Mouse (Mus musculus) MEL (cell line): ENCODE data around the gene Lsr. TPM values are rescaled to one million over a fixed set of nuclear protein-coding genes. Genes with fewer than 3 reads are reported as not detected.

Experiments
- DNase-seq: peaks from one replicate; pipeline ENCODE4 v3.0.0; 2011; ENCODE audit warnings: low read depth, low spot score
- H3K27ac ChIP-seq: 2 replicates; pipeline ENCODE4 v1.5.1; 2012; ENCODE audit warnings: low read depth, mild to moderate bottlenecking, control low read depth, low read length, moderate library complexity; ENCODE audit not compliant: control insufficient read depth
- H3K27me3 ChIP-seq, 2 experiments: fragments of 150-350 bp in 1 of 2; sonication (generic) in 1 of 2; 2 replicates each; pipeline ENCODE4 v1.6.1; 2012; ENCODE audit warnings: low read length in 2 of 2, mild to moderate bottlenecking in 2 of 2, improper control_type of control experiment in 1 of 2, moderate library complexity in 1 of 2; ENCODE audit not compliant: insufficient read depth in 2 of 2, control insufficient read depth in 1 of 2
- H3K36me3 ChIP-seq, 2 experiments: 2 replicates each; pipeline ENCODE4 v1.6.1; 2012 to 2014; ENCODE audit warnings: low read length in 2 of 2, improper control_type of control experiment in 1 of 2, inconsistent platforms in 1 of 2, mild to moderate bottlenecking in 1 of 2; ENCODE audit not compliant: insufficient read depth in 2 of 2, control insufficient read depth in 1 of 2
- H3K4me1 ChIP-seq, 2 experiments: fragments of 150-350 bp in 1 of 2; sonication (generic) in 1 of 2; 2 replicates each; pipeline ENCODE4 v1.6.1; 2012; ENCODE audit warnings: low read length in 2 of 2, improper control_type of control experiment in 1 of 2, mild to moderate bottlenecking in 1 of 2; ENCODE audit not compliant: insufficient read depth in 2 of 2, control insufficient read depth in 1 of 2
- H3K4me3 ChIP-seq, 2 experiments: fragments of 150-350 bp in 1 of 2; sonication (generic) in 1 of 2; 2 replicates each; pipeline ENCODE4 v1.5.1; 2012; ENCODE audit warnings: low read depth in 2 of 2, low read length in 2 of 2, mild to moderate bottlenecking in 2 of 2, moderate library complexity in 2 of 2, control low read depth in 1 of 2, improper control_type of control experiment in 1 of 2; ENCODE audit not compliant: control insufficient read depth in 1 of 2, insufficient read depth in 1 of 2
- H3K79me2 ChIP-seq: 2 replicates; pipeline ENCODE4 v1.6.1; 2012; ENCODE audit warnings: mild to moderate bottlenecking, low read length, moderate library complexity; ENCODE audit not compliant: control insufficient read depth, poor library complexity, insufficient read depth
- H3K9ac ChIP-seq: 2 replicates; pipeline ENCODE4 v1.6.1; 2012; ENCODE audit warnings: low read depth, mild to moderate bottlenecking, control low read depth, low read length, moderate library complexity; ENCODE audit not compliant: control insufficient read depth, poor library complexity, severe bottlenecking
- H3K9me3 ChIP-seq: fragments of 150-350 bp; sonication (generic); replicated peaks from 2 replicates; pipeline ENCODE4 v1.6.1; 2012; ENCODE audit warnings: mild to moderate bottlenecking, low read length, improper control_type of control experiment, moderate library complexity; ENCODE audit not compliant: insufficient read depth
- CHD1 ChIP-seq: IDR thresholded peaks from 2 replicates; pipeline ENCODE4 v1.6.1; 2012; ENCODE audit warnings: low read depth, mild to moderate bottlenecking, inconsistent platforms, low read length, improper control_type of control experiment
- CHD2 ChIP-seq: IDR thresholded peaks from 2 replicates; pipeline ENCODE4 v1.6.1; 2011; ENCODE audit warnings: low read length, improper control_type of control experiment
- E2F4 ChIP-seq: IDR thresholded peaks from 2 replicates; pipeline ENCODE4 v1.6.1; 2011; ENCODE audit warnings: low read depth, low read length, improper control_type of control experiment, borderline replicate concordance
- EP300 ChIP-seq, 2 experiments: IDR thresholded peaks; 2 replicates each; pipeline ENCODE4 v1.6.1; 2011; ENCODE audit warnings: improper control_type of control experiment in 2 of 2, low read length in 2 of 2, low read depth in 1 of 2, mild to moderate bottlenecking in 1 of 2
- GABPA ChIP-seq: IDR thresholded peaks from 2 replicates; pipeline ENCODE4 v1.6.1; 2012; ENCODE audit warnings: low read depth, mild to moderate bottlenecking, inconsistent platforms, low read length, improper control_type of control experiment, moderate library complexity
- GATA1 ChIP-seq: IDR thresholded peaks from 2 replicates; pipeline ENCODE4 v1.6.1; 2011; ENCODE audit warnings: low read depth, low read length, improper control_type of control experiment
- HCFC1 ChIP-seq: IDR thresholded peaks from 2 replicates; pipeline ENCODE4 v1.6.1; 2012; ENCODE audit warnings: low read depth, mild to moderate bottlenecking, inconsistent platforms, low read length, improper control_type of control experiment, moderate library complexity
- MAFK ChIP-seq: IDR thresholded peaks from 2 replicates; pipeline ENCODE4 v1.6.1; 2011; ENCODE audit warnings: low read depth, mild to moderate bottlenecking, low read length, improper control_type of control experiment, borderline replicate concordance
- MAX ChIP-seq: IDR thresholded peaks from 2 replicates; pipeline ENCODE4 v1.6.1; 2011; ENCODE audit warnings: low read length, improper control_type of control experiment
- MAZ ChIP-seq: IDR thresholded peaks from 2 replicates; pipeline ENCODE4 v1.6.1; 2012; ENCODE audit warnings: low read depth, mild to moderate bottlenecking, inconsistent platforms, low read length, improper control_type of control experiment
- MEF2A ChIP-seq: IDR thresholded peaks from 2 replicates; pipeline ENCODE4 v1.6.1; 2014; ENCODE audit warnings: low read depth, mild to moderate bottlenecking, inconsistent platforms, low read length, improper control_type of control experiment; ENCODE audit not compliant: poor library complexity, insufficient replicate concordance, severe bottlenecking; ENCODE audit errors: extremely low read depth
- MXI1 ChIP-seq: IDR thresholded peaks from 2 replicates; pipeline ENCODE4 v1.6.1; 2011; ENCODE audit warnings: mild to moderate bottlenecking, low read depth, low read length, improper control_type of control experiment
- MYB ChIP-seq: IDR thresholded peaks from 2 replicates; pipeline ENCODE4 v1.6.1; 2011; ENCODE audit warnings: mild to moderate bottlenecking, low read depth, low read length, improper control_type of control experiment
- MYC ChIP-seq: IDR thresholded peaks from 2 replicates; pipeline ENCODE4 v1.6.1; 2011; ENCODE audit warnings: low read depth, mild to moderate bottlenecking, low read length, improper control_type of control experiment, moderate library complexity
- NRF1 ChIP-seq: IDR thresholded peaks from 2 replicates; pipeline ENCODE4 v1.6.1; 2014; ENCODE audit warnings: low read depth, mild to moderate bottlenecking, inconsistent platforms, low read length, improper control_type of control experiment, moderate library complexity; ENCODE audit not compliant: poor library complexity, insufficient read depth, severe bottlenecking
- POLR2A ChIP-seq, 2 experiments: IDR thresholded peaks; 2 replicates each; pipeline ENCODE4 v1.6.1; 2011 to 2012; ENCODE audit warnings: low read length in 2 of 2, mild to moderate bottlenecking in 2 of 2, control low read depth in 1 of 2, improper control_type of control experiment in 1 of 2, low read depth in 1 of 2, moderate library complexity in 1 of 2; ENCODE audit not compliant: control insufficient read depth in 1 of 2, insufficient read depth in 1 of 2, poor library complexity in 1 of 2
- POLR2AphosphoS2 ChIP-seq: IDR thresholded peaks from 2 replicates; pipeline ENCODE4 v1.6.1; 2011; ENCODE audit warnings: low read length, improper control_type of control experiment
- POLR2AphosphoS5 ChIP-seq: IDR thresholded peaks from 2 replicates; pipeline ENCODE4 v1.6.1; 2012; ENCODE audit warnings: low read depth, borderline replicate concordance, mild to moderate bottlenecking, inconsistent platforms, low read length, moderate library complexity, mixed read lengths
- RAD21 ChIP-seq: IDR thresholded peaks from 2 replicates; pipeline ENCODE4 v1.6.1; 2011; ENCODE audit warnings: mild to moderate bottlenecking, low read depth, low read length, improper control_type of control experiment
- RCOR1 ChIP-seq: IDR thresholded peaks from 2 replicates; pipeline ENCODE4 v1.6.1; 2012; ENCODE audit warnings: low read depth, mild to moderate bottlenecking, inconsistent platforms, low read length, improper control_type of control experiment
- TBP ChIP-seq: IDR thresholded peaks from 2 replicates; pipeline ENCODE4 v1.8.0; 2011; ENCODE audit warnings: low read depth, low read length, improper control_type of control experiment
- TCF12 ChIP-seq: IDR thresholded peaks from 2 replicates; pipeline ENCODE4 v1.6.1; 2014; ENCODE audit warnings: low read depth, mild to moderate bottlenecking, inconsistent platforms, low read length, improper control_type of control experiment, moderate library complexity
- UBTF ChIP-seq: IDR thresholded peaks from 2 replicates; pipeline ENCODE4 v1.6.1; 2012; ENCODE audit warnings: low read depth, mild to moderate bottlenecking, inconsistent platforms, low read length, improper control_type of control experiment, moderate library complexity, borderline replicate concordance; ENCODE audit not compliant: insufficient read depth
- USF2 ChIP-seq, 2 experiments: IDR thresholded peaks; 2 replicates each; pipeline ENCODE4 v1.6.1; 2011 to 2012; ENCODE audit warnings: improper control_type of control experiment in 2 of 2, low read length in 2 of 2, borderline replicate concordance in 1 of 2, inconsistent platforms in 1 of 2, low read depth in 1 of 2, mild to moderate bottlenecking in 1 of 2; ENCODE audit not compliant: insufficient read depth in 1 of 2
- ZC3H11A ChIP-seq: IDR thresholded peaks from 2 replicates; pipeline ENCODE4 v1.6.1; 2012; ENCODE audit warnings: low read depth, mild to moderate bottlenecking, inconsistent platforms, low read length, improper control_type of control experiment
- ZMIZ1 ChIP-seq: IDR thresholded peaks from 2 replicates; pipeline ENCODE4 v1.6.1; 2012; ENCODE audit warnings: low read depth, mild to moderate bottlenecking, inconsistent platforms, low read length, improper control_type of control experiment, moderate library complexity
- polyA plus RNA-seq, 2 experiments: library from polyadenylated mRNA; stranded (reverse) in 1 of 2; unstranded in 1 of 2; fragments of >175 nt in 1 of 2; fragments of >200 nt in 1 of 2; gene quantifications; 2 replicates each; pipeline versions ENCODE4 v1.2.1 to v1.2.4; 2012; ENCODE audit warnings: low replicate concordance in 2 of 2, low read depth in 1 of 2; ENCODE audit not compliant: insufficient read length in 2 of 2, insufficient read depth in 1 of 2, missing spikeins in 1 of 2
- total RNA-seq: library from RNA; depleted of rRNA; stranded (reverse); fragments of 300-350 nt; gene quantifications from 2 replicates; pipeline ENCODE4 v1.2.3, GENCODE M21; 2012

Lsr gene
- total and polyA plus RNA-seq, 3 experiments: 0.22 TPM; not detected in 2

DNA sequence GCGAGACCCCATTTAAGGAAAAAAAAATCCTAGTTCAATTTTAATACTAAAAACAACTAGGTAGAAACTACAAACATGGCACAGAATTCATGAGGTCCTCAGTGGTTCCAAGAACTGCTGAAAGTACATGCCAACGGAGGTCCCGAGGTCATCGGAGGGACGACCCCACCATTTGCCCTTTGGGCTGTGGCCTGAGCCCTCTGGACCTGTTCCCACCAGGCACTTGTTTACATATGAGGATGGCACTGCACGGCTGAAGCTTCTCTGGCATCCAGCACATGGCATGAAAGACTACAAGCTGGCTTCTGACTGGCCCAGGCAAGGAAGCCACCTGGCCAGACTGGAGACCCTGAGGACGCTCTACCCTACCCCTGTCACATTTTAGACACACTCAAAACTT lies 8.9 kb downstream of the Lsr start:
- no peaks in the 10 kb centered on the region for H3K36me3 ChIP-seq
- no peak overlapping the region for H3K27ac ChIP-seq
- H3K79me2 ChIP-seq: no peaks in the 10 kb centered on the region
- H3K4me1 ChIP-seq: no peaks in the 10 kb centered on the region
- TF ChIP-seq GATA1 (no peak), CHD1 (no peak), E2F4 (no peak), MYC (no peak), POLR2A (IDR thresholded peaks at IDR 0.05; ENCODE audit: control insufficient read depth in 1 of 2, insufficient read depth in 1 of 2, low read depth in 1 of 2, low read length in 2 of 2, poor library complexity in 1 of 2) (no peak), MXI1 (no peak)
- H3K9ac ChIP-seq: no peak overlapping the region
- no peaks in the 10 kb centered on the region for H3K9me3 ChIP-seq
- peaks cover 0 to 3% of the 10 kb centered on the region in 2 experiments; a peak in 3 of 4 replicates for H3K27me3 ChIP-seq
- no peak overlapping the region for H3K4me3 ChIP-seq
- no peak for DNase-seq

DNA sequence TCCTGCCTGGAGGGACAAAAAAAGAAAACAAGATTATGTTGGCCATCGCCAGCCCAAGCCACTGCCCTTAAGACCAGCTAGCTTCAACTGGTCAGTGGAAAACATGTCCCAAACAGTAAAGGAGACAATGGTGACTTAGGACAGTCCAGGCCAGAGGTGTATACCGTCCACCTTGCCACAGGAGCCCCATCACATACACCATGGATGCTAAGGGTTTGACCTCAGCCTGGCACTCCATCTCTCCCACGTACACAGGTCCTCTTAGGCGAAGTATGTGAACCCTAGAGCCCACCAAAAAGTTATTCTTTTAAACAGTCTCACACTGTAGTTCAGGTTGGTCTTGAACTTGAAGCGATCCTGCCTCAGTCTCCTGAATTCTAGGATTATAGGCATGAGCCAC lies 10.4 kb downstream of the Lsr start:
- H3K4me3 ChIP-seq: no peak overlapping the region

DNA sequence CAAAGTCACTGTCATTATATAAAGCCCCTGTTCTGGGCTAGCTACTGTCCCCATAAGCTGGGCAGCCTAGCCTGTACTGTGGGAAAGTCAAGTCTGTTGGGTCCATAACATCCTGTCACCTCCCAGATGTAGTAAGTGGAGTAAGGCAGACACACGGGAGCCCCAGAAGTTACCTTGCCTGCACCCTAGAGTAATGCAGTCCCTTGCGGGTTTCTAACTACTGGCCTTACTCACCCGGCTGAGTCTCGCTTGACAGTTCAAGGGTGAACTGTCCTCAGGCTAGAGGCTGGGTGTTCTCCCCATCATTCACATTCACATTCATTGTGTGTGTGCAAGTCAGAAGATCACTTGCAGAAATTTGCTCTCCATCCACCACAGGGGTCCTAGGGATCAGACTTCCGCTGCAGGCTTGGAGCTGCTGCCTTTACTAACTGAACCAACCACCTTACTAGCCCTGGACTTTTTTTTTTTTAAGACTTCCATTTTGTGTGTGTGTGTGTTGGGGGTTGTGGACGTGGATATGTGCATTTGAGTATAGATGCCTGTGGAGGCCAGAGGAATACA lies 13.4 kb downstream of the Lsr start:
- no peak for DNase-seq
- Histone ChIP-seq H3K9me3 (no peaks in the 10 kb centered on the region), H3K4me1 (peaks cover 0 to 9% of the 10 kb centered on the region in 2 experiments; a peak in 1 of 4 replicates), H3K36me3 (peaks cover 0 to 9% of the 10 kb centered on the region in 2 experiments; a peak in 2 of 4 replicates), H3K79me2 (peaks cover 18% of the 10 kb centered on the region), H3K4me3 (no peak overlapping the region), H3K27me3 (no peaks in the 10 kb centered on the region; a peak in 1 of 4 replicates), H3K27ac (no peak overlapping the region), H3K9ac (no peak overlapping the region)
- no peak for TF ChIP-seq RCOR1
- no peak for TF ChIP-seq POLR2AphosphoS2
- no peak for TF ChIP-seq TBP
- TF ChIP-seq MAFK: no peak
- no peak for TF ChIP-seq EP300 (IDR thresholded peaks at IDR 0.05; ENCODE audit: low read depth in 1 of 2, low read length in 2 of 2)
- TF ChIP-seq MAX: no peak
- TF ChIP-seq CHD2: no peak
- TF ChIP-seq RAD21: no peak
- no peak for TF ChIP-seq MEF2A
- TF ChIP-seq NRF1: no peak
- TF ChIP-seq HCFC1: no peak
- no peak for TF ChIP-seq MAZ
- no peak for TF ChIP-seq GABPA
- TF ChIP-seq ZMIZ1: no peak

More for the DNA sequence above, 10.4 kb downstream of the Lsr start:
- Histone ChIP-seq H3K79me2 (peaks cover 1% of the 10 kb centered on the region; the same call in 1 of the 2 replicates), H3K27ac (no peak overlapping the region), H3K4me1 (peaks cover 0 to 3% of the 10 kb centered on the region in 2 experiments; a peak in 1 of 4 replicates), H3K36me3 (peaks cover 0 to 5% of the 10 kb centered on the region in 2 experiments; a peak in 2 of 4 replicates), H3K9me3 (no peaks in the 10 kb centered on the region), H3K9ac (no peak overlapping the region), H3K27me3 (peaks cover 0 to 1% of the 10 kb centered on the region in 2 experiments; a peak in 3 of 4 replicates)
- TF ChIP-seq CHD2 (no peak), EP300 (IDR thresholded peaks at IDR 0.05; ENCODE audit: low read depth in 1 of 2, low read length in 2 of 2) (no peak), MYB (no peak), POLR2AphosphoS5 (no peak), UBTF (no peak), MAX (no peak), USF2 (IDR thresholded peaks at IDR 0.05; ENCODE audit: borderline replicate concordance in 1 of 2, insufficient read depth in 1 of 2, low read depth in 1 of 2, low read length in 2 of 2) (no peak), MXI1 (no peak), TCF12 (no peak), RCOR1 (no peak), GATA1 (no peak), ZC3H11A (no peak), HCFC1 (no peak)
- no peak for DNase-seq
